Mouse (Mus musculus): ENCODE data around the gene Gys1. TPM values are rescaled to one million over a fixed set of nuclear protein-coding genes. Genes with fewer than 3 reads are reported as not detected.

Gys1 gene
- polyA plus RNA-seq, 1 experiment from 2014 or later: 45.2 TPM

DNA sequence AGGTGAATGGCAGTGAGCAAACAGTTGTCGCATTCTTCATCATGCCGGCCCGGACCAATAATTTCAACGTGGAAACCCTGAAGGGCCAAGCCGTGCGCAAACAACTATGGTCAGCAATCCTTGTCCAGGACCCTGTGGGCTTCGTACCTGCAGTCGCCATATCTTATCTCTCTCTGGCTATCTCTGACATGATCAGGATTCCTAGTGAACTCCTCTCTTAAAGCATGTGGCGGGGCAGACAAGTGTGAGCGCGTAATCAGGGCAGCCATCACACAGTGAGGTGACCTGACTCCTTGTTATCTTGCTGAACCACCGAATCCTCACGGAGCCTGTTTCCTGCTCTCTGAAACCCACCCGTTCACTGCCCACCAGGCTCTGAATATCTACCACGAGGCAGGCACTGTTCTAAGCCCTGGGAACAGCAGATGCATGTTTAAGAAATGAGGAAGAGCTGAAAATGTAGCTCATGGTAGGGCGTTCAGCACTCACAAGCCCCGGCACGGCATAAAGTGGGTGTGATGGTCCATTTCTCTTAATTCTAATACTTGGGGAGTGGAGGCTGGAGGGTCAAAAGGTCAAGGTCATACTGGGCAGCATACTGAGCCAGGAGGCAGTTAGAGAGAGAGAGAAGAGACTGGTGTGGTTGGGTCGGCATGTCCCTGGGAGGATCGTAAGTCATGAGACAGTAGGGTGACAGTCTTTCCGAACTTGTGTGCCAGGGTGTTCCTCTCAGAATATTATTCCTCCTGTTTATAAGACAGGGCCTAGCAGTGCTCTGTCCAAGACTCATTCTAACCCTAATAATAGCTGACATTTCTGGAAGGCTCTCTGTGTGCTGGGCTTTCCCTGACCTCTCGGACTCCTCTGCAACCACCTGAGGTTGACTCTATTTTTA is 9.1 kb downstream of the Gys1 start:
- 86% methylated on average over 22 of the region's 22 CpGs for WGBS
- Histone ChIP-seq H3K27me3 (no peaks in the 10 kb centered on the region), H3K4me3 (replicated peaks) (no peak overlapping the region), H3K27ac (no peak overlapping the region), H3K9ac (replicated peaks) (no peak overlapping the region), H3K4me2 (no peak overlapping the region), H3K36me3 (peaks cover 73% of the 10 kb centered on the region), H3K9me3 (no peaks in the 10 kb centered on the region), H3K4me1 (replicated peaks) (no peaks in the 10 kb centered on the region; the same call in 1 of the 2 replicates)
- no peak for ATAC-seq (ENCODE audit: insufficient number of reproducible peaks, insufficient read depth, low FRiP score, low TSS enrichment, low read depth)

DNA sequence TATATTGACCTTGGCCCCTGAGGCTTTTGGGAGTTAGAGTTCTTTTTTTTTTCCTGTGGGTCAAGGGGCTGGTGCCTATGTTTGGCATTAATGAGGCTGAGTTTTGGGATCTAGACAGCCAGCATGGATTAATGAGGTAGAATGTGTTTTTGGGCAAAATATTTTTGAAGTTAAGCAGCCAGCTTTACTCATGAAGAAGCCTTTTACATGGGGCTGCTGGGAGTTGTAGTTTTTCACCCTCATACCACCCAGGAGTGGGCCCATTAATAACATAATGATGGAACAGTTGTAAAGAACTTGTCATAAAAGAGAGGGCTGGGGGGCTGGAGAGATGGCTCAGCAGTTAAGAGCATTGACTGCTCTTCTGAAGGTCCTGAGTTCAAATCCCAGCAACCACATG is 11.9 kb downstream of the Gys1 start:
- H3K4me2 ChIP-seq: no peak overlapping the region
- no peaks in the 10 kb centered on the region; the same call in 1 of the 2 replicates for H3K4me1 ChIP-seq (replicated peaks)
- H3K4me3 ChIP-seq (replicated peaks): no peak overlapping the region
- H3K9me3 ChIP-seq: no peaks in the 10 kb centered on the region
- H3K27ac ChIP-seq: no peak overlapping the region
- H3K36me3 ChIP-seq: peaks cover 68% of the 10 kb centered on the region
- ATAC-seq (ENCODE audit: insufficient number of reproducible peaks, insufficient read depth, low FRiP score, low TSS enrichment, low read depth): no peak
- no peaks in the 10 kb centered on the region for H3K27me3 ChIP-seq
- H3K9ac ChIP-seq (replicated peaks): no peak overlapping the region

DNA sequence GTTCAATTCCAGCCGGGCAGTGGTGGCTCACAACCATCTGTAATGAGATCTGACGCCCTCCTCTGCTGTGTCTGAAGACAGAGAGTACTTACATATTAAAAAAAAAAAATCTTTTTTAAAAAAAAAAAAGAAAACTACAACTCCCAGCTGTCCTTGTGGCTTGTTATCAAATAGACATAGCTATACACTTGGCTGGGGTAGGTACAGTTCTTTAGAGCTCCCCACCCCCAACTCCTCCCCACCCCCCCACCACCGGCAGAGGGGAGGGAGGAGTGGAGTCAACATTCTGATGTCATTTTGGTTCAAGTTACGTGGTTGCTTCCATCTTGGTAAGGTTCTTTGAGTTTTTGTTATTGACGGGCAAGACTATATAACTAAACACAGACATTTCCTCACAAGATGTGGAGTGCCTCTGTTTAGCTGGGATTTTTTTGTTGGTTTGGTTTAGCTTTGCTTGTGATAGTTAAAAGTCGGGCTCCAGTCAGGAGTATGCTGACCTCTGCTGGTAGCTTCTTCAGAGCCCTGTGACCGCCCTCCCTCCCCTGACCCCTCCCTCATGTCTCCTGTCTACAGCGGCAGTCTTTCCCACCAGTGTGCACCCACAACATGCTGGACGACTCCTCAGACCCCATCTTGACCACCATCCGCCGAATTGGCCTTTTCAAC is 12.8 kb downstream of the Gys1 start:
- Histone ChIP-seq H3K9me3 (no peaks in the 10 kb centered on the region), H3K36me3 (peaks cover 72% of the 10 kb centered on the region), H3K4me1 (replicated peaks) (no peaks in the 10 kb centered on the region; the same call in 1 of the 2 replicates), H3K27me3 (no peaks in the 10 kb centered on the region), H3K4me2 (no peak overlapping the region), H3K27ac (no peak overlapping the region), H3K9ac (replicated peaks) (no peak overlapping the region), H3K4me3 (replicated peaks) (no peak overlapping the region)
- WGBS: 25% methylated on average over 11 of the region's 11 CpGs
- ATAC-seq (ENCODE audit: insufficient number of reproducible peaks, insufficient read depth, low FRiP score, low TSS enrichment, low read depth): no peak

DNA sequence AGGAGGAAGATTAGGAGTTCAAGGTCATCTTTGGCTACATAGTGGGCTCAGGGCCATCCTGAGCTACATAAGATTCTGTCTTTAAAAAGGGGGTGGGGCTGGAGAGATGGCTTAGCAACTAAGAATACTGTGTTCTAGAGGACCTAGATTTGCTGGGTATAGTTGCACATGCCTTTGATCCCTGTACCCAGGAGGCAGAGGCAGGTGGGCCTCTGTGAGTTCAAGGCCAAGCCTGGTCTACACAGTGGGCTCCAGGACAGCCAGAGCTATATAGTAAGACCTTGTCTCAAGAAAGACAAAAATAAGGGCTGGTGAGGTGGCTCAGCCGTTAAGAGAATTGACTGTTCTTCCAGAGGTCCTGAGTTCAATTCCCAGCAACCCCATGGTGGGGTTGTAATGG is 15.3 kb downstream of the Gys1 start:
- peaks cover 72% of the 10 kb centered on the region for H3K36me3 ChIP-seq
- no peak overlapping the region for H3K27ac ChIP-seq
- 80% methylated on average over 1 of the region's 1 CpGs for WGBS
- H3K4me2 ChIP-seq: no peak overlapping the region
- ATAC-seq (ENCODE audit: insufficient number of reproducible peaks, insufficient read depth, low FRiP score, low TSS enrichment, low read depth): no peak
- H3K9me3 ChIP-seq: no peaks in the 10 kb centered on the region
- H3K4me1 ChIP-seq (replicated peaks): no peaks in the 10 kb centered on the region; the same call in 1 of the 2 replicates
- no peak overlapping the region for H3K4me3 ChIP-seq (replicated peaks)
- H3K9ac ChIP-seq (replicated peaks): no peak overlapping the region
- H3K27me3 ChIP-seq: no peaks in the 10 kb centered on the region

DNA sequence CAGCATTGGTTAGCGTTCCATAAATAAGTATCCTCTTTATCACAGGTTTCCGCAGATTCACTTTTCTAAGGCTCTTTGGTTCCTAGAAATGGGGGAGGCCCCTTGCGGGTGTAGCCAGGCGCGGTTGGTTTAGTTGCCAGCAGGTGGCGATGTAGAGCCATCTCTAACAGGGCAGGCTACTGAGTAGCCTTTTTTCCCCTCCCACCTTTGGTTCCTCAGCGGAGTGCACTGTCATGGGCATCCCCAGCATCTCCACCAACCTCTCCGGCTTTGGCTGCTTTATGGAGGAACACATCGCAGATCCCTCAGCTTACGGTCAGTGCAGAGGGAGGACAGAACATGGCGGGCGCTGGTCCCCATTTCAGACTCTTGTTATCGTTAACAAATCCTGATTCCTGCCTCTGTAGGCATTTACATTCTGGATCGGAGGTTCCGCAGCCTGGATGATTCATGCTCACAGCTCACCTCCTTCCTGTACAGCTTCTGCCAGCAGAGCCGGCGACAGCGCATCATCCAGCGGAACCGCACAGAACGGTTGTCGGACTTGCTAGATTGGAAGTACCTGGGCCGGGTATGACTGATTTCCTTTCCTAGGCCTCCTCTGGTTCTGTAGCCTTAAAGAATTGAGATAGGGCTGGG is 16.8 kb downstream of the Gys1 start:
- ATAC-seq (ENCODE audit: insufficient number of reproducible peaks, insufficient read depth, low FRiP score, low TSS enrichment, low read depth): peak; percentile 54
- 57% methylated on average over 23 of the region's 23 CpGs for WGBS
- H3K36me3 ChIP-seq: peaks cover 74% of the 10 kb centered on the region

DNA sequence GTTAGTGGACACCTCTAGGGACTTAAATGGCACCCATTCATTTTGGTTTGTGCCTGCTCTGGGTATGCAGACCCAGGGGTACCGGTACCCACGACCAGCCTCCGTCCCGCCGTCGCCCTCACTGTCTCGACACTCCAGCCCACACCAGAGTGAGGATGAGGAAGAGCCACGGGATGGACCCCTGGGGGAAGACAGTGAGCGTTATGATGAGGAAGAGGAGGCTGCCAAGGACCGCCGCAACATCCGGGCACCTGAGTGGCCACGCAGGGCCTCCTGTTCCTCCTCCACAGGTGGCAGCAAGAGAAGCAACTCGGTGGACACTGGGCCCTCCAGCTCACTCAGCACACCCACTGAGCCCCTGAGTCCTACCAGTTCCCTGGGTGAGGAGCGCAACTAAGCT is 20.3 kb downstream of the Gys1 start:
- Histone ChIP-seq H3K4me3 (replicated peaks) (no peak overlapping the region), H3K9ac (replicated peaks) (no peak overlapping the region), H3K27me3 (no peaks in the 10 kb centered on the region), H3K36me3 (peaks cover 75% of the 10 kb centered on the region), H3K4me1 (replicated peaks) (peaks cover 22% of the 10 kb centered on the region), H3K9me3 (no peaks in the 10 kb centered on the region), H3K27ac (no peak overlapping the region), H3K4me2 (no peak overlapping the region)
- ATAC-seq (ENCODE audit: insufficient number of reproducible peaks, insufficient read depth, low FRiP score, low TSS enrichment, low read depth): no peak
- WGBS: 86% methylated on average over 15 of the region's 15 CpGs

More for the DNA sequence above, 16.8 kb downstream of the Gys1 start:
- no peak overlapping the region for H3K27ac ChIP-seq
- H3K9me3 ChIP-seq: no peaks in the 10 kb centered on the region
- H3K27me3 ChIP-seq: no peaks in the 10 kb centered on the region
- H3K4me2 ChIP-seq: no peak overlapping the region
- peaks cover 3% of the 10 kb centered on the region; the same call in 1 of the 2 replicates for H3K4me1 ChIP-seq (replicated peaks)
- H3K9ac ChIP-seq (replicated peaks): no peak overlapping the region
- H3K4me3 ChIP-seq (replicated peaks): no peak overlapping the region

DNA sequence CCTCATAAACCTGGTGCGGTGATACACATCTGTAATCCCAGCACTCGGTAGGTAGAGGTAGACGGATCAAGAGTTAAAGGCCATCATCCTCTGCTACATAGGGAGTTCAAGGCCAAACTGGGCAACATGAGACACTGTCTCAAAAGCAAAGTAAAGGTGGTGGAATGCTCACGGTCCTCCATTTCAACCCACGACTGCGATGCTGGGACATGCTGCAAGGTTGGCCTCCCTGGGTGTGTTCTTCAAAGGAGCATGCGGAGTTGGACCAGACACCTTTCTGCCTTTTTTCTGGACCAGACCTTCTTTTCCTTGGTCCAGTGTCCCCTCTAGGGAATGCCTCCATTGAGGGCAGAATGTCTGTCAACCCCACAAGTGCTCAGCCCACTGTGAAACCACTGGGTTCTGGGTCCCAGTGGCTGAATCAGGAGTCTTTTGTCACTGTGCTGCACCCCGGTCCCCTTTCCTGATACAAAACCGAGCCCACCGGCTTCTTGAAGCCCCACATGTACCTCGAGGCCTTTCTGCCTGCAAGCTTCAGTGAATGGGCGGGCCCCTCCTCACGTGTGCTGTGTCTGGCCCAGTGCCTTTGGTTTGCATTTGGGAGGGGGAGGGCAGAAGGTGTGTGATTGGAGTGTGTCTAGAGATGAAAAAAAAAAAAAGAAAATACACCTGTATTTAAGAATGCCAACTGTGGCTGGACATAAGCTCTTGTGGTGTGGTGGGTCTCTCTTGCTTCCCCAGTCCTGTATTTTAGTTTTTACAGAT is 21.5 kb downstream of the Gys1 start:
- Histone ChIP-seq H3K9ac (replicated peaks) (no peak overlapping the region), H3K4me3 (replicated peaks) (no peak overlapping the region), H3K27ac (no peak overlapping the region), H3K36me3 (peaks cover 74% of the 10 kb centered on the region), H3K27me3 (no peaks in the 10 kb centered on the region), H3K4me1 (replicated peaks) (peaks cover 33% of the 10 kb centered on the region), H3K4me2 (no peak overlapping the region), H3K9me3 (no peaks in the 10 kb centered on the region)
- ATAC-seq (ENCODE audit: insufficient number of reproducible peaks, insufficient read depth, low FRiP score, low TSS enrichment, low read depth): no peak
- WGBS: 74% methylated on average over 13 of the region's 13 CpGs

DNA sequence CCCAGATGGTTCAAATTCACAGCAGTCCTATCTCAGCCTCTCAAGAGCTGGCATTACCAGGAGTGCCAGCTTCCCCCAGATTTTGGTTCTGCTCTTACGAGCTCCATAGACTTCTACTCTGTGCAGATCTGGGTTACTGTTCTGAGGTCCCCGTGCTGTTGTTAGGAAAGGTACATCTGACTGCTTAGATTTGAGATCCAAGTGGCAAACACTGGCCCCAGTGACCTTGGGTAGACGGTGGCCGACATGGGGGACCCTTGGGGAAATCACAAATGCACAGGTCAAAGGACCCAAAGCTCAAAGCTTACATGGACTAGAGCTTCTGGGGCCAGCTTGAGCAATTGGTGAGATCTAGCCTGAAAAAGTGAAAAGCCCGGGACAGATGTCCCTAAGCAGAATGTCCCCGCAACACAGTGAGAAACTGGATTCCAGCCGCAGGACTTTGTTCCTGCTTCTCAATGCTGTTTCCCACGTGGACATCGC is 22.1 kb downstream of the Gys1 start:
- Histone ChIP-seq H3K9me3 (no peaks in the 10 kb centered on the region), H3K36me3 (peaks cover 77% of the 10 kb centered on the region), H3K4me1 (replicated peaks) (peaks cover 37% of the 10 kb centered on the region), H3K27me3 (no peaks in the 10 kb centered on the region), H3K4me2 (peak overlapping the region; percentile 67), H3K9ac (replicated peaks) (no peak overlapping the region), H3K4me3 (replicated peaks) (no peak overlapping the region), H3K27ac (peak overlapping the region; percentile 97; the same call in 1 of the 2 replicates)
- ATAC-seq (ENCODE audit: insufficient number of reproducible peaks, insufficient read depth, low FRiP score, low TSS enrichment, low read depth): no peak
- 54% methylated on average over 9 of the region's 9 CpGs for WGBS

DNA sequence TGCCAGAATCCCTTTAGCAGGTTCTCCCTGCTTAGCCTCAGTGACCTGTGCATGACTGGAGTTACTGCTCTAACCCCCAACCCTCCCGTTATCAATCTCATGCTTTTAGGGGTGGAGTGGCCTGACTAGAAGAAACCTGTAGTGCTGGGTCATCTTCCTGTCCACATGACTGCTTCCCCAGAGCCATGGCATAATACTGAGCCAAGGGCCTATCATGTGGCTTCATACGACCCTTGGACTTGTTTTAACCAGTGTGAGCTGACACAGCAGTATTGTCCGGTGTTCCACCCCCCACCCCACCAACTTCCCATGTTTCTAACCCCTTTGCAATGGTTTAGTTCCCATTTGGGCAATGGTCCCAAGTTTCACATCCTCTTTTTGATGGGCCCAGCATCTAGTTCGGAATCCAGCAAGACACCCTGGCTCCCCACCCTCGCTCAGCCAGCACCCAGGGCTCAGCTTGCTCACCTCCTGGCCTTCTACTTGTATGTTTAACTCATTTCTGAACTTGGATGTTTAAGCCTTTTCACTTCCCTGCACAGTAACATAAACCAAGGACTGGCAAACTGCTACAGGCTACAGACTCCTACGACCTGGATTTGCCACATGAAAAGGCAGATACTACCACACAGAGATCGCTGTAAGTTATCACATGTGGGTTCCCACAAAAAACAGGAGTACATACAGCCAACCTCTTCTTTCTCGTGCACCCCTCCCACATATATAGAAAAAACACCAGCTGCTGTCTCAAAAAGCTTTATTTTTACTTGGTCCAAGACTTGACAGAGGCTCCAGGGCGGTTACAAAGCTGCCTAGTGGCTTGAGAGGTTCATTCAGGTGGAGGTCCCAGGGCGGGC is 22.8 kb downstream of the Gys1 start:
- H3K27ac ChIP-seq: peak overlapping the region; percentile 97; the same call in 1 of the 2 replicates
- WGBS: 66% methylated on average over 10 of the region's 10 CpGs
- no peaks in the 10 kb centered on the region for H3K27me3 ChIP-seq
- no peaks in the 10 kb centered on the region for H3K9me3 ChIP-seq
- H3K36me3 ChIP-seq: peaks cover 76% of the 10 kb centered on the region
- H3K9ac ChIP-seq (replicated peaks): peak overlapping the region; percentile 87; the same call in 1 of the 2 replicates
- no peak for ATAC-seq (ENCODE audit: insufficient number of reproducible peaks, insufficient read depth, low FRiP score, low TSS enrichment, low read depth)
- peak overlapping the region; percentile 67 for H3K4me2 ChIP-seq
- H3K4me1 ChIP-seq (replicated peaks): peaks cover 37% of the 10 kb centered on the region
- peak overlapping the region; percentile 78 for H3K4me3 ChIP-seq (replicated peaks)
